Mouse (Mus musculus): ENCODE results near the gene Sntb2. TPM values are rescaled to one million over a fixed set of nuclear protein-coding genes. Genes with fewer than 3 reads are reported as not detected.
A peak's percentile ranks its signal among the peaks of the same experiment; 100 is the strongest.

Gene Sntb2
- total and polyA plus RNA-seq, 3 experiments = 3.6 to 3.8 TPM; not detected in 1

- no peaks in the 10 kb centered on the region for H3K27me3 ChIP-seq (ENCODE audit: control insufficient read depth in 1 of 2, insufficient read depth in 2 of 2, low read length in 2 of 2)
- H3K36me3 ChIP-seq (ENCODE audit: control insufficient read depth in 1 of 2, insufficient read depth in 2 of 2, low read length in 2 of 2) = peaks cover 0 to 49% of the 10 kb centered on the region in 2 experiments; a peak in 2 of 4 replicates
- no peak overlapping the region for H3K9ac ChIP-seq (ENCODE audit: control insufficient read depth, low read depth, low read length, poor library complexity, severe bottlenecking)
- no peaks in the 10 kb centered on the region for H3K79me2 ChIP-seq (ENCODE audit: control insufficient read depth, insufficient read depth, low read length, poor library complexity)
- H3K4me1 ChIP-seq (ENCODE audit: control insufficient read depth in 1 of 2, insufficient read depth in 2 of 2, low read length in 2 of 2) = no peaks in the 10 kb centered on the region
- no peaks in the 10 kb centered on the region for H3K9me3 ChIP-seq (replicated peaks; ENCODE audit: insufficient read depth, low read length)
- no peak for DNase-seq (ENCODE audit: low read depth, low spot score)
- H3K4me3 ChIP-seq (ENCODE audit: control insufficient read depth in 1 of 2, insufficient read depth in 1 of 2, low read depth in 2 of 2, low read length in 2 of 2) = no peak overlapping the region
- TF ChIP-seq UBTF (IDR thresholded peaks at IDR 0.05; ENCODE audit: borderline replicate concordance, insufficient read depth, low read depth, low read length) (no peak), HCFC1 (IDR thresholded peaks at IDR 0.05; ENCODE audit: low read depth, low read length) (no peak), JUND (IDR thresholded peaks at IDR 0.05; ENCODE audit: low read depth, low read length) (no peak), SIN3A (IDR thresholded peaks at IDR 0.05; ENCODE audit: low read length) (no peak), MXI1 (IDR thresholded peaks at IDR 0.05; ENCODE audit: low read depth, low read length) (no peak), USF2 (IDR thresholded peaks at IDR 0.05; ENCODE audit: borderline replicate concordance in 1 of 2, insufficient read depth in 1 of 2, low read depth in 1 of 2, low read length in 2 of 2) (no peak), RCOR1 (IDR thresholded peaks at IDR 0.05; ENCODE audit: low read depth, low read length) (no peak), MEF2A (IDR thresholded peaks at IDR 0.05; ENCODE audit: extremely low read depth, insufficient replicate concordance, low read depth, low read length, poor library complexity, severe bottlenecking) (no peak), ETS1 (IDR thresholded peaks at IDR 0.05; ENCODE audit: low read depth, low read length) (no peak), MYB (IDR thresholded peaks at IDR 0.05; ENCODE audit: low read depth, low read length) (no peak)
- no peak overlapping the region for H3K27ac ChIP-seq (ENCODE audit: control insufficient read depth, low read depth, low read length)
Observed at GRCm38 (mm10) chr8:106919721-106920394, 15.7 kb upstream of the Sntb2 start.

DNA sequence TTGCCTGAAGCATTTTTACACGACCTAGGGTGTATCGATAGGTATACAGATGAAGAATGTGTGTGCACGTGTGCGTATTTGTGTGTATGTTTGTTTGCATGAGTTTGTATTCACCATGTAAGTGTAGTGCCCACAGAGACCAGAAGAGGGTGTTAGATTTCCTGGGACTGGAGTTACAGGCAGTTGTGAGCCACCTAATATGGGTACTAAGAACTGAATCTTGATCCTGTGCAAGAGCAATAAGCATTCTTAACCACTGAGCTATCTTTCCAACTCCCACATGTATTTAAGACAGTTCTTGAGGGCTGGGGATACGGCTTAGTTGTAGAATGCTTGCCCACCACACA, 15.2 kb upstream of the Sntb2 start:
- no peaks in the 10 kb centered on the region for H3K79me2 ChIP-seq (ENCODE audit: control insufficient read depth, insufficient read depth, low read length, poor library complexity)
- no peak overlapping the region for H3K27ac ChIP-seq (ENCODE audit: control insufficient read depth, low read depth, low read length)
- no peaks in the 10 kb centered on the region for H3K9me3 ChIP-seq (replicated peaks; ENCODE audit: insufficient read depth, low read length)
- peaks cover 0 to 44% of the 10 kb centered on the region in 2 experiments; a peak in 2 of 4 replicates for H3K36me3 ChIP-seq (ENCODE audit: control insufficient read depth in 1 of 2, insufficient read depth in 2 of 2, low read length in 2 of 2)
- TF ChIP-seq CTCF (IDR thresholded peaks at IDR 0.05 in 2 of 3, conservative IDR thresholded peaks at IDR 0.05 in 1 of 3; ENCODE audit: control insufficient read depth in 1 of 3, insufficient read depth in 1 of 3, low read depth in 2 of 3, low read length in 3 of 3, poor library complexity in 1 of 3, severe bottlenecking in 1 of 3) = peak in 2 of 3 experiments; percentile 18 to 31; a peak in 1 of 6 replicates
- no peak for TF ChIP-seq GABPA (IDR thresholded peaks at IDR 0.05; ENCODE audit: low read depth, low read length)
- no peak for TF ChIP-seq MAFK (IDR thresholded peaks at IDR 0.05; ENCODE audit: borderline replicate concordance, low read depth, low read length)
- peak; percentile 17; the same call in 1 of the 2 replicates for TF ChIP-seq SMC3 (IDR thresholded peaks at IDR 0.05; ENCODE audit: low read depth, low read length)
- no peak overlapping the region for H3K9ac ChIP-seq (ENCODE audit: control insufficient read depth, low read depth, low read length, poor library complexity, severe bottlenecking)
- H3K4me1 ChIP-seq (ENCODE audit: control insufficient read depth in 1 of 2, insufficient read depth in 2 of 2, low read length in 2 of 2) = no peaks in the 10 kb centered on the region
- DNase-seq (ENCODE audit: low read depth, low spot score) = peak; percentile 38
- H3K27me3 ChIP-seq (ENCODE audit: control insufficient read depth in 1 of 2, insufficient read depth in 2 of 2, low read length in 2 of 2) = no peaks in the 10 kb centered on the region
- H3K4me3 ChIP-seq (ENCODE audit: control insufficient read depth in 1 of 2, insufficient read depth in 1 of 2, low read depth in 2 of 2, low read length in 2 of 2) = no peak overlapping the region
